Mouse (Mus musculus): ENCODE measurements at regions not wholly inside any gene's neighbourhood (a gene's known extent, or its start where the extent isn't known, plus 50 kb on each side); places are given as distances from the start of the nearest gene placed in this dataset.

DNA sequence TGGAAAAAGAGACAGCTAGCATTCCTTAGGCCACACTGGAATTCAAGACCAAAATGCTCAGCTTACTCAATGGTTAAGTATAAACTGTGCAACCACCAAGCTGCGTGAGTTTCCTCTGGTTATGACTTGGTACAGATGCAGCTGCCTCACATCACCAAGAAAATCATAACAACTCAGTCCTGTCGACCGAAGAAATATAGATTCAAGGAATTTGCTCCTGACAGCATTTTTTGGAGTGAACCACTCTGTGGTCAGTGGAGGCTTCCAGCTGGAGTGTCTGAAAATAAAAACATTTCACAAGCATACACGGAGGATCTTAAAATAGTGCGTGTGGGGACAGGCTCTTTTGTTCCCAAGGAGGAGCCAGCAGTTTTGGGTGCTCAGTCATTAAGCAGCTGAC lies 253.8 kb downstream of the Bckdhb start:
- DNase-seq, result peak; percentile 41

DNA sequence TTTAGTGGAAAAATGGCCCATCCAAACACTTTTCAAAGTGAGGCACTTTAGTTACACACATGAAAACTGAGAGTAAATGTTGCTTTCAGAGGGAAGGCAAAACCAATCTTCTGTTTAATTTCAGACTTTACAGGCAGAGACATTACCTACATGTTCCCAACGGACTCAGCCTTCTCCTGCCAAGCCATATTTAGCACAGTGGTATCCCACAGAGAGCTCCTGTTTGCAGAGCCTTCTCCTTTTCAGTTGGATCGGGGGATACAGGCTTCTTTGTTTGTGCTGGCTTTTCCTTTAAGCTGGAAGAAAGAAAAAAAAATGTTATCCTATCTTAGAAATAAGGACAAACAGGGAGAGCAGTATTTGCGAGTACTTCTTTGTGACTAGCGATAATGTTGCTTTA lies 254.3 kb downstream of the Bckdhb start:
- DNase-seq, result no peak

DNA sequence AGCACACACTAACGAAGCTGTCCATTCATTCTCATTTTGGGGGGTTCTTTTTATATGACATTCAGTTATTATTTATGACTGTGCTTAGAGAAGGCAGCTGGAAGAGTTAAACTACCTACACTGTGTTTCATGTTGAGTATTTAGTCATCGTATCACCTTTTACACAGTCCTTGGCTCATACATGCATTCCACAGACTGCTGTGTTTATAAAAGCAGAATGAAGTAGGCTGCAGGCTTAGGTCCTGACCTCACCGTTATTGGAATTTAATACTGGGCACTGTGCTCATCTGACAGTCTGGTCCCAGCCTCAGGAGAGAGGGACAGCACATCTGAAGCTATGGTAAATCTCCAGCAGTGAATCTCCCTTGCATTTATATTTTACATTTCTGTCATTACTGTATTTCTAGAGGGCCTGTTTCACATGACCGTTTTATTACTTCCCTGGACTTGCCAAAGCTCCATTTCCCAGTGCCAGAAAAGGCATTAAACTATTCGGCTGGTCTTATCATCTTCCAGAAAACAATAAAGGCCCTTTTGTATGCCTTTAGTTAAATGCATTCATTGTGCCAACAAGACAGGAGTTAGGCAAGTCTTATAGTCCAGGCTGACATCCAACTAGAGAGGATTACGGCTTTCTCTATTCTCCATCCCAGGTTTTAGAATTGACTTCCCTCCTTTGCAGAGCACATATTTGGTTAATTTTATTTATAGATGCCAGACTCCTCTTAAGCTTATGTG lies 258.9 kb downstream of the Bckdhb start:
- DNase-seq, result no peak

DNA sequence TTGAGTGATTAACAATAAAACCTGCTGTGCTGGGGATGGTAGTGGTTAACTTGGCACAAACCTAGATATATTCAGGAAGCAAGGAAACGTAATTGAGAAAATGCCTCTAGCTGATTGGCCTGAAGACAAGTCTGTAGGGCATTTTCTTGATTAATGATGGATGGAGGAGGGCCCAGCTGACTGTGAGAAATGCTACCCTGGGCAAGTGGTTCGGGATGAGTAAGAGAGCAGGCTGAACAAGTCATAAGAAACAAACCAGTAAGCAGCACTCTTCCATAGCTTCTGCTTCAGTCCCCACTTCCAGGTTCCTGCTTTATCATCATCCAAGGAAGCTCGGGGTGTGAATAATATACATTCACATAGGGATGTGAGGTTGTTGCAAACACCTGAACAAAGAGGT lies 262.6 kb downstream of the Bckdhb start:
- no peak for DNase-seq

DNA sequence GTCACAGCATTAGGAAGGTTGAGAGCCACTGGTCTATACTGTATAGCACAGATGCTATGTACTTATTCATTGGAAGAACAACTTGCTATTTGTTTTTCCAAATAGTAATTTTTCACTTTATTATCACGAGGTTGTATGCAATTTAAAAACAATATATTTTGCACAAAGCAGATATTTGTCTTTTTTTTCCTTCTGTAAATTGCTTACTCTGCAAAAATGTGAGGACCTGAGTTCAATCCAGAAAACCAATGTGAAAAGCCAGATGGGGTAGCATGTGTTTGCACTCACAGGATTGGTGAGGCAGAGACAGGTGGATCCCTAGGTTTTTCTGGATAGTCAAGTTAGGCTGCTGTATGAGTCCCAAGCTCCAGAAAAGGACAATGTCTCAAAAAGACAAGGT lies 268.5 kb downstream of the Bckdhb start:
- DNase-seq, result no peak

DNA sequence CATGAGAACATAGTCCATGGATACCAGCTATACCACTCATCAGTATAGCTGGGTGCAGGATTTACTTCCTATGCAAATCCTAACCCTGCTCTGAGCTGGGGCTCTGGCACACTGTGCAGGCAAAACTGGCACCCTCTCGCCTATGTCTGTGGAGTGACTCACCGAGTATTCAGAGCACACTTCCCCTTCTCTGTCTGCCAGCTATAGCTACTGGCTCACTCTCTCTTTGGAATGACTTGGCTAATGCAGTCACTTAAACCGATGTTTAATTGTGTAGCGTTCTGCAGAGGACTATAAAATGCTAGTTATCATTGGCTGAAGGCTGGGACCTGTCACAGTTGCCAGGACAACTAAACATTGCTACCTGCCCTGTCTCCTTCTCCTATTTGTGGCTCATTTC lies 269.8 kb downstream of the Bckdhb start:
- no peak for DNase-seq

DNA sequence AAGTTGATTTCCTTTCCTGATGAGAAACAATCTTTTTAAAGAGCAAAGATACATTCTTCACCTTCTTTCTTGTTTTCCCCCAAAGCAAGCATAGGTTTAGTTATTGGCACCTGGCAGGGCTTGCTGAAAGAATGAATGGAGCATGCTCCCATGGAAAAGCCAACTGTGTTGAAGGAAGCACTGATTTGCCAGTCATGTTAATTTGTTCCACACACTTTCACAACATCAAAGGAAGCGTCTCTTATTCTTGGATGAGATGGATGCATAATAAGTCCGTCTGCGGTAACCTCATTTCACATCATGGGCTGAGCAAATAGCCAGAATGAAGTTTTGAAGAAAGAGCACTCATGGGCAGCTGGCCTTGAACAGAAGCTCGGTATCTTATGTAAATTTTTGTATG lies 270.4 kb downstream of the Bckdhb start:
- no peak for DNase-seq

DNA sequence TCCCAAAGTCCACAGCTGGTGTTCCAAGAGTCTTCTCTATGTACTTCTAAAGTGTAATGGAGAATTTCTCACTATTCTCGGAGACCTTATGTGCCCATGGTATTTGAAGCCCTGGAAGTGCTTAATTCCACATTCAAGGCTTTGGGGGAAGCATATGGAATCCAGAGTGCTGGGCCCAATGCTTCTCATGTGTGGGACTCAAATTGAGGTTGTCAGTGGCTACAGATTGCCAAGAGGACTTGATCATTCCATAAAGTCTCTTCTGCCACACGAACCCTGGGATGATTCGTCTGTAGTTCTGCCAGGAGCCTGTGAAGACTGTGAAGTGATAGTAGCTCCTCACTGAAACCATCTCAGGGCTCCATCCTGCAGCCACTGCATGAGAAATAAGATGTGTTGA lies 275.3 kb downstream of the Bckdhb start:
- no peak for DNase-seq

DNA sequence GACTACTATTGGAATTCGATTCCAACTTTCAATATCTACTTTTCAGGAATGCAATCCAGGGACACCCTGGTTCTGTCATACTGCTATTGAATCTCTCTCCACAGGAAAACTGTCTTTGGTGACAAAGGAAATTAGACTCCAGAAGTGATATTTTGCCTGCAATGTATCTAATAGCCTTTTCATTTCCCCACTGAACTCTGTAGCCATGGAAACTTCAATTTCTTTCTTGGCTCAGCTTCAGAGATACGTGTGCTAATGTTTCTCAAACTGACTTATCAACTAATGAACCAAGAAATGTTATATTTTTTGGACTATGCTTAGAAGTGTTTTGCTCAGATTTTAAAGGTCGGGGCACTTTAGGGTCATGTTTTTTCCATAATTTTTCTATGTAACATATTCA lies 279.1 kb downstream of the Bckdhb start:
- DNase-seq, result no peak

DNA sequence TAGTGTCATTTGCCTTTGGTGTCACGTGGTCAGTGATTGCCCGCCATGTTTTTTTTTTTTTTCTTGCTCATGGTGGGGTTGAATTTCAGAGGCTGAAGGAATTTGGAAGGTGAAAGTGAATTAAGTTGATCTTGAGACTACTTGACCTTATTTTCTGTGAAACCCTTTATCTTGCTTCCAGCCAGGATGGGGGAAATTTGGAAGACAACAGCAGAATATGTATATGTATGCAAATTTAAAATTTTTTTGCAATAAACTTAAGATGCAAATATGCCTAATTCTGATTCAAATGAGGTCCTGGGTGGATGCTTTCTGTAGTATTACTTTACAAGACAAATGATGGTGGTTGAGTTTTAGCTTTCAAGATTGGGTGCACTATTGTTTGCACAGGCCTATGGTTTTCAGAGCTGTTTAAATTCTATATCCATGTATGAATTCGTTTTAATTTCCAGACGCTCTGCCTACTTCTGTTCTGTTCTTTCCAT lies 315.6 kb downstream of the Bckdhb start:
- no peak for DNase-seq

DNA sequence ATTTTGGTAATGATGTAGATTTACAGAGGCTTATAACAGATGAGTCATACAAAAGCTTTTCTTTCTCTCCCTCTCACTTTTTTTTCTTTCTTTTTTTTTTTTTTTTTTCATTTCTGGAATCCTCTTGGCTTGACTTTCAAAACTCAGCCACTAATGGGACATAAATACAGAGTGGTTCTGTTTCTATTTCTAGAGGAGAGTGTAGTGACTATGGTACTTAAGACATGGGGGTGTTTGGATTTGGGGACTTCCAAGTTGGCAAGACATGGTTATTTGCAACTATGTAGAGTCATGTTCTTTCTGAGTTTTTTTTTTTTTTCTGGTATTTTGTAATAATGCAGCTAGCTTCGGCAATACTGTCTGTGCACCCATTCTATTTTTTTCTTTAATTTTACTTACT lies 324.8 kb downstream of the Bckdhb start:
- DNase-seq, result no peak

DNA sequence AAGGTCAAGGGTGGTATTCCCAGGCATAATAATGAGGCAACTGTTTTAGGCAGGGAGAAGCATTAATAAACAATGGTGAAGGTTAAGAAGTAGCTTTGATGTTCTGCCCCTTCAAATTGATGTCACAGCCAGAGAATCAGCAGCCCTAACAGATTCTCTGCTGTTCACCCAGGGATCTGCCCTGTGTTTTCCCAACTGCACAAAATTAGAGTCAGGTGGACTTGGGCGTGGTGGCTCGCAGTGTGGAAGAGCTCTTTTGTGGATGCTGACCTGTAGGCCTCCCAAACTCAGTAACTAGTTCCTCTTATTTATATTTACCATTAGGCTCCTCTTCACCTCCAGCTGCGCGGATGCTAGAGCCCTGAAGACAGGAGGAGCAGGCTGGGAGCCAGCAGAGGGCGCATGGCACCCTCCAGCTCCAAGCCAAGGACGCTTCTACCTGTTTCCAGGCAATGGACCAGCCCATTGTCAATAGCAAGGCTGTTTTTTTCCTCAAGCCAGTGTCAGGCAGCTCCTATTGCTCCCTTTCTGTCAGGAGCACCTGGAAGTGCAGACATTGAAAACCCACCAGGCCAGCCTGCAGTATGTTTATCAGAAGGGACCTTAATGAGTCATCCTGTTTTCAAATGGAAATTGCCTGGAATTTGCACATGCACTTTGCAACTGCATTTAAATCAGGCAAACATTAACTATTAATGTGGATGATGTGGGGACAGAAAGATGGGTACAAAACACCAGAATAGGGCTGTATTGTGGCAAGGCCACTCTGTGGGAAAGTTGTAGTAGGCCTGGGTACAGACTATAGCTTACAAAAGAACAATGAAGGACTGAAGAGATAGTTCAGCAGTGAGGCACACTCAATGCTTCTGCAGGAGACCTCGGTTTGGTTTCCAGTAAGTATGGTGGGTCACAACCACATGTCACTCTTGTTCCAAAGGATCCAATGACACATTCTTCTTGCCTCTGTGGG lies 328.4 kb downstream of the Bckdhb start:
- DNase-seq, result peak; percentile 69

DNA sequence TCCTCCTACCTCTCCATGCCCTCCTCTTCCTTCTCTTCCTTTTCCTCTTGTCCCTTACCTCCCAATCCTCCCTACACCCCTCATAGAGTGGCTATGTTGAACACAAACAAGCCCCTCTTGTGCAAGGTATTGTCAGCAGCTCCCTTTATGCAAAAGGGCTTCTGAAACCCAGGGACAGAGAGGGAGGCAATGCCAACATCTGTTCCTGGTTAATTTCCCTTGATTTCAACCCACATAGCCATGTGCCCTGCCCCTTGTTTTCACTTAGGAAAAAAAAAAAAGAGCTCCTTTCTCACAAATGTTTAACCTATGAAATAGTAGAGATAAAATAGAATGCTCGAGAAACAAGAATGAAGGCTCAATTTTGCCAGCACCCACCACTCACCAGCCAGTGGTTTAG lies 333.5 kb downstream of the Bckdhb start:
- no peak for DNase-seq

DNA sequence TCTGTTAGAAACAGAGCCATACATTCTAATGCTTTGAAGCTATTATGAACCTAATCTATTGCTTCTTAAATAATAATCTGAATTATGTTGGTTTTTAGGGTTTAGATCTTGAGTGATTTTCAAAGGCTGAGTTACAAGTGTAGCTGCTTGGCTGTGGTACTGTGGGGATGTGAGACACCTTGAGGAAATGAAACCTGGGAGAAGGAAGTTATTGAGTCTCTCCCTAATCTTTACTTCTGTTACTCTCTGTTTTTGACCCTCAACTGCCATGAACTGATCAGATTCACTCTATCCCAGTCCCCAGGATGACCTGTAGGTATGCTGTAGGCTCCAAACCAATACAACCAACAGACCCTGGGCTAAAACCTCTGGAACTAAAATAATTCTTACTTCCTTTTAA lies 334.8 kb downstream of the Bckdhb start:
- no peak for DNase-seq

DNA sequence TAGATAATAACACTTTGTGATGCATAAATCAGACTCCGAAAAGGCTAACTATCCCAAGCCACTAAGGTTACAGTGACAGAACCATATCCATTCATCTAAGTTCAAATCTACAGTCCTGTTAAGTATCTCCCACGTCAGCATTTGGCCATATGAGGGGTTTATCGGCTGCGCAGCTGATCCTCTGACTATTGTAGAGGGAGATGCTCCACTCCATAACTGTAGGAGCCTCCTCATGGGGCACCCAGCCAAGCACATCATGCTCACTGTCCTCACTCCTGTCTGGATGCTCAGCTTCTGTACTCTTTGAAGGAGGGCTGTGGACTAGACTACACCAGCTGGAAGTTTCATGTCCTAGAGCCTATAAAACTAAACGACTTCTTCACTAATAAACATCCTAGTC lies 337.2 kb downstream of the Bckdhb start:
- peak; percentile 76 for DNase-seq

DNA sequence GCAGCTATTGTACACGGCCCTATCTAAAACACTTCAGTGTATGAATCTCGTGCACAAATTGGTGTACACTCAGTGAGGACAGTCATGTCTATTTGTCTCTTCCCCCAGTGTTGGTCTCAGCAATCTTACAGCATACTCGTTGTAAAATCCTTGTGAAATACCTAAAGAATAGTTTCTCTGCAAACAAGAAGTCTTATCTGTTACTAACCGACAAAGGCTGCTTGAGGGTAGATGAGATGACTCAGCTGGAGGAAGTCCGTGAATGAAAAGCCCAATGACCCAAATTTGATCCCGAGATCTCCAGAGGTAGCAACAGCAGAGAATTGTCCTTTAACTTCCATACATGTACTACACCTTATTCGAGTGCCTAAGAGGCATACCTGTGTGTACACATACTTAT lies 342.0 kb downstream of the Bckdhb start:
- no peak for DNase-seq

DNA sequence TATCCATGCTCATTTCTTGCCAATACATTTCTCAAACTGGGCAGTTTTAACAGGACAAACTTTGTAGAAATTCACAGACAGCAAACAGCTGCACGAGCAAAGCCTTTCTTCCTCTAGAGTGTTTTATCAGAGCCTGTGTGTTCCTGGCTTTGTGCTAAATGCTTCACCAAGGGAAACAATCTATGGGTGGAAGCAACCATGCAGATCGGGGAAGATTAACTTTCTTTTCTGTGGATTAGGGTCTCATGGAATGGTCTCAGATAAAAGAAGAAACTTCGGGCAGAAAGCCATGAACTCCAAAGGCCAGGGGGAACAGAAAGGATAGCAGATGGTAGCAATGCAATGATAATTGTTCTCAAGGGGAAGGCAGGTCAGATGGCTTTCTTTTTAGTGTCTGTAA lies 349.7 kb downstream of the Bckdhb start:
- no peak for DNase-seq

DNA sequence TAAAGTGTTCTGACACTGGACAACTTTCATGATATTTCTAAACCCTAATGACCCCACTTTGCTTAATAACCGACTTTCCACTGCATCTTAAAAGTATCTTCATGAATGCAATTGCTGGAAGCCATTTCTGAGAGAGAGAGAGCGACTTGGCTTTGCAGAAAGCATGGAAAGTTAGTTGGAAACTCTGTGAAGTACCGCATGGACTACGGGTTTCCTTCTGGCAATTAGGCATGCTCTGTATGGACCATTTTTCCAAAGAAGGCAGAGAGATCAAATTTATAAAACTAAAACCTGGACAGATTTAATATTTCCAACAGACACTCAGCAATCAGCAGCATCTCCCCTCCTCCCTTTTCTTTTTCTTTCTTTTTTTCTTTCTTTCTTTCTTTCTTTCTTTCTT lies 353.4 kb downstream of the Bckdhb start:
- no peak for DNase-seq

DNA sequence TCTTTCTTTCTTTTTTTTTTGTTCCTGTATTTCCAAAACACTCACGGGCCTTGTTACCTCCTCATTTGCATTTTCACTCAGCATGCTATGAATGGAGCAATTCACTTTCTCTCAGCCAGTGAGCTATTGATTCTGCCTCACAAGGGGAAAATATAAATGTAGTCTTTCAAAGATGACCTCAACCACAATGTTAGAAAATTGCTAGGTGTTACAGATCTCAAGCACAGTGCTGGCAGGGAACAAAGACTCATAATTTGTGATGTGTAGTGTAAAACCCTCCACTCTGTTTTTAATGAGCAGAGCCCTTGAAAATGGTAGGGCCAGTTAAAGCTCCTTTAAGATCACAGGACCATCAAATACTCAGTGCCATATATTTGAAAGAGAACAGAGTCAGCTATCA lies 353.8 kb downstream of the Bckdhb start:
- DNase-seq, result no peak

DNA sequence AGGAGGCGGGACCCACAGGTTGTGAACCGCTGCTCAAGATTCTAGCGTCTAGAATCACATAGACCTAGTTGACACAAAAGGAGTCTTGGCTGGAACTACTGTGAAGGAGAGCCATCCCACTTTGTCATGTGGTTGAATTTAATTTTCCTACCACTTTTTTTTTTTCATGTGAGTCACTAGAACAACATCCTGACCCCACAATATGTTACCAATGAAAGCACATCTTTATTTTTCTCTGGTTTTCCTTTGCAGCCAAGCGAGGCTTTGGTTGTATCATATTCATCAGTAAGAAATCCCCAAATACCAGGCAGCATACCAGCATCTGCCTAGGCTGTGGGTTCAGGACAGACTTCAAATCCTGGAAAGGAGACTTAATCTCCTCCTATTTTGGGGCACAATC lies 356.0 kb downstream of the Bckdhb start:
- no peak for DNase-seq

DNA sequence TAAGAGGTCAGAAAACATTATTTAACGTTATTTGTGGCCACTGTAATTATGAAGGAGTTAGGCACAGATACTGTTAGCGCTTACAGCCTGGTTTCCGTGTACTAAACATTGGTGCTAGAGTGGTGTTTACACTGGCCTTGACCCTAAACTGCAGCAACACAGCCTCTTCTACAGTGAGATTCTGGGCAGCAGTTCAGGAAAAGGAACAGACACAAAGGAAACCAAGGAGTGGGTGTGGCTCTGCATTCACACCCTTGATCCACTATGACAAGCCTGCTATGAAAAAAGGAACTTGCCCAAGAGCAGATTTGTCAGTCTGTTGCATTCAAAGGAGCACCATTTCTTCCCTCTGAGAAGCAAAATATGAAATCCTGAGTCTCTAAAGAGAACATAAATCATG lies 356.7 kb downstream of the Bckdhb start:
- DNase-seq, result no peak

DNA sequence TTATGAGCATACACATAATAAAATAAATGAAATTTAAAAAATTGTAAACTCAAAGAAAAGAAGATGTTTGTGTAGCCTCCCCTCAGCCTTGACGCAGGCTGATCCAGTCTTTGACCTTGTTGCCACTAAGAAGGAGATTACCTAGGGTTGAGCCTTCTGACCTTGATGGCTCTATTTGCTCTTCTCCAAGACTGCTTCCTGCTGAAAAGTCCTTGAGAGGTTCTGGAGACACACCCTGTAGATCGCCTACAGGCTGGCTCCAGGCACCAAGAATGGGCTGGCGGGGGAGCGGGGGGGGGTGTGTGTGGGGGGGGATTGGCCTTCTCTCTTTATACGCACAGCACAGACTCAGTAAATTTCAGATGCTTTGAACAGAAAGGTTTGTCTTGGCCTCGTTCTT lies 358.4 kb downstream of the Bckdhb start:
- DNase-seq, result no peak

DNA sequence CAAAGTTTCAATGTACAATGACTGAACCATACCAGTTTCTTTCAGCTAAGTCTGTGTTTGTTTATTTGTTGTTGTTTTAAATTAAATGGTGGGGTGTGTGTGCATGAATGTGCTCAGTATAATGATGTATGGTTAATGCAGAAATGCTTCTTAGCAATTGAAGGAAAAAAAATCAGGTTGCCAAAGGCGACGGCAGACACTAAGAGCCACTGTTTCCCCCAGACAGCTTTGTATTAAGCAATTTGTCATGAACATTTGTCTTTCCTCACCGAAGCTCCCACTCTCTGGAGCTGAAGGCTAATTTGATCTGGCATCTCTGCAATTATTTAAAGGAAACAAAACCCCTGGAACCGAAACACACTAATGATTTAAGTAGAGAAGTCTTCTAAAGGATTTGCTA lies 360.7 kb downstream of the Bckdhb start:
- no peak for DNase-seq

DNA sequence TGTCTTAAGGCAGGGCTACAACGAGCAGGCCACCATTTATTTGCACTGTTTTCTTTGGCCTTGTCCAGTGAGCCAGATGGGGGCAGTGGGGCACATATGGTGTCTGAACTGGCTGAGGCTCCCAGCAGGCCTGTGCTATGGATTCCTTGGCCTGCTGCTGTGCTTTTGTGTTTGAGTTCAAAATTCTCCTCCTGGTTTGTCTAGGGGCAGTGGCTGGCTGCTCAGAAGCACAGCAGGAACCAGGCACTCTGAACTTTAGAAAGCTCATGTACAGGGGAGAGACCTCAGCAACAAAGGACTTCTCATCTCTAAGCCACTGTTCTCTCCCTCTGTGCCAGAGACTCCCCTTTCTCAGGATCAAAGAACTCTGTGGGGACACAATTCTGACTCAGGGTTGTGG lies 370.9 kb downstream of the Bckdhb start:
- DNase-seq, result no peak
